Mouse (Mus musculus) telencephalon, adult 2 months (tissue): ENCODE measurements around the gene Mbd6.
A peak's percentile ranks its signal among the peaks of the same experiment; 100 is the strongest.
"Not testable (repeated sequence)": the region's sequence is repeated elsewhere in the genome, so short reads cannot be mapped to it uniquely, and the experiment has no call there.

Experiments
- DNase-seq: peaks from one replicate; pipeline ENCODE4 v3.0.0-alpha.2; 2011; ENCODE audit warnings: low read depth, low spot score

The Mbd6 gene

GRCm38 (mm10) chr10:127313516-127313915, 24.7 kb upstream of the Mbd6 start:
- not testable (repeated sequence) for DNase-seq

GRCm38 (mm10) chr10:127312858-127313257, 24.0 kb upstream of the Mbd6 start:
- DNase-seq = no peak

DNA sequence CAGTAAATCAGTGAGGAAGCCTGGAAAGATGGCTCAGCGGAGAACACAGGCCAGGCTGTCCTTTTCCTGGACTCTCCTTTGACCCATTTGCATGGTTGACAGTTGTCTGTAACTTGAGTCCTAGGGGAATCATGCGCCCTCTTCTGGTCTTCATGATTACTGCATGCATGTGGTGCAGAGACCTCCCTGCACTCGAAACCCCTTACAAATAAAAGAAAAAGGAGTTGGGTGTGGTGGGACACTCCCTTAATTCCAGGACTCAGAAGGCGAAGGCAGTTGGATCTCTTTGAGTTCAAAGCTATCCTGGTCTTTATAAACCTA, 23.5 kb upstream of the Mbd6 start:
- DNase-seq = peak; percentile 54

- peak; percentile 97 for DNase-seq
These were observed 22.9 kb upstream of the Mbd6 start, which contains the start of gene Mars for GRCm38 (mm10) chr10:127311476-127312355. TSS of gene Mars (minus strand) at chr10:127311786.

GRCm38 (mm10) chr10:127310523-127311475, 22.0 kb upstream of the Mbd6 start:
- DNase-seq = no peak

DNA sequence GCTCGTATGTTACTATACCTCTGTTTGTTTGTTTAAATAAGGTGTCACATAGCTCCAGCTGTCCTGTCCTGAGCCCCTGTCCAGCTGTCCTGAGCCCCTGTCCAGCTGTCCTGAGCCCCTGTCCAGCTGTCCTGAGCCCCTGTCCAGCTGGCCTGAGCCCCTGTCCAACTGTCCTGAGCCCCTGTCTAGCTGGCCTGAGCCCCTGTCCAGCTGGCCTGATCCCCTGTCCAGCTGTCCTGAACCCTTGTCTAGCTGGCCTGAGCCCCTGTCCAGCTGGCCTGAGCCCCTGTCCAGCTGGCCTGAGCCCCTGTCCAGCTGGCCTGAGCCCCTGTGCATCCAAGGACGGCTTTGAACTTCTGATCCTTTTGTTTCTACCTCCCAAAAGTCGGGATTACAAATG, 20.3 kb upstream of the Mbd6 start:
- not testable (repeated sequence) for DNase-seq

DNA sequence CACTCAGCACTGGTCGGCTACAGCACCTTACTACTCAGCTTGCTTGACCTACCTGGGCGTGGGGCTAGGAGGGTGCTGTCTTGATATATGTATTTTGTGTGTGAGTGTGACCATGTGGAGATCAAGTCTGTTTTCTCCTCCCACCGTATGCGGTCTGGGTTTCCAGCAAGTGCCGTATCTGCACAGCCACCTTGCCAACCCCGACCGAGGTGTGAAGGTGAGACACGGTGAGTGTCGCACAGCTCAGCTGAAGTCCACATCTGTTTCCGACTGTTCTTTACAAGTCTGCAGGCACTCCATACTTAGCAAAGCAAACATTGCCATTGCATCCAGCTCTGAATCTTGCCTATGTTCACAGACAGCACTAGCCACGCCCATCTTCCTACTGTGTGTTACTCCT, 14.3 kb upstream of the Mbd6 start:
- DNase-seq = no peak

DNA sequence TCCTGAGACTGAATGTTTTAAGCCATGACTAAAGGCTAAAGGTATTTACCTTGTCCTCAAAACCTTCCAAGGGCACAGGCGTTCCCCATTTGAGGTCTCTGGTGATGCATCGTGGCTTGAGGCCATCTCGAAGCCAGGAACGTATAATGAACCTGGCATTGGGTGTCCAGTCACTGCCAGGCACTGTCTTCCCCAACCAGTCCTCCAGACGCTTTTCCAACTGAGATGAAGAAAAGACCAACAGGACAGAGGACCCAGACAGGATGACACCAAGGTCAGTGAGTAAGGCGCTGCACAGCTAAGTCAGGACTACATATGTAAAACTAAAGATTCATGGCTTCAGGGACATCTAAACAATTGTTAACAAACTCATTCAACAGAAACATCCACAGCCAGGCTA, 11.5 kb upstream of the Mbd6 start:
- no peak for DNase-seq

GRCm38 (mm10) chr10:127297015-127297871, 8.4 kb upstream of the Mbd6 start:
- no peak for DNase-seq

GRCm38 (mm10) chr10:127295986-127296794, 7.4 kb upstream of the Mbd6 start:
- no peak for DNase-seq

- DNase-seq = no peak
These were observed 6.2 kb upstream of the Mbd6 start for GRCm38 (mm10) chr10:127294895-127295510.

DNA sequence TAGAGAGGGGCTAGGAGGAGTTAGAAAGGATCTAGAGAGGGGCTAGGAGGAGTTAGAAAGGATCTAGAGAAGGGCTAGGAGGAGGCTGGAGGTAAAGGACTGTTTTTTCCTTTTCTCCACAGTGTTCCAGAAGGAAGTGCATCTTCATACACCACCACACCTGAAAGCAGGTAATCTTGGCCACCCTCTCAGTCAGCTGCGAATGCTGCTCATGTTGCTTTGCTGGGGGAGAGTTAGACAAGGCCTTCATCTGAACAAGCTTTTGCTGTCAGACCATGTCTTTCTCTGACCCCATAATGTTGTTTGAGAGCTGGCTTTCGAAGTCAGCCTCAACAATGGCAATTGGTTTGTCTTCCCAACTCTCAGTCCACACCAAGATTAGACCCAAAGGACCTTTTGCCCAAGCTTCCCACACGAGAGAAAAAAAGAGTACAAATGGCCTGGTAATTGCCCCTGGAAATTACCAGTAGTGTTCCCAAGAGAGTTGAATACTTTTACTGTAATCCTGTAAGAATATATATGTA, 4.8 kb upstream of the Mbd6 start:
- no peak for DNase-seq

DNA sequence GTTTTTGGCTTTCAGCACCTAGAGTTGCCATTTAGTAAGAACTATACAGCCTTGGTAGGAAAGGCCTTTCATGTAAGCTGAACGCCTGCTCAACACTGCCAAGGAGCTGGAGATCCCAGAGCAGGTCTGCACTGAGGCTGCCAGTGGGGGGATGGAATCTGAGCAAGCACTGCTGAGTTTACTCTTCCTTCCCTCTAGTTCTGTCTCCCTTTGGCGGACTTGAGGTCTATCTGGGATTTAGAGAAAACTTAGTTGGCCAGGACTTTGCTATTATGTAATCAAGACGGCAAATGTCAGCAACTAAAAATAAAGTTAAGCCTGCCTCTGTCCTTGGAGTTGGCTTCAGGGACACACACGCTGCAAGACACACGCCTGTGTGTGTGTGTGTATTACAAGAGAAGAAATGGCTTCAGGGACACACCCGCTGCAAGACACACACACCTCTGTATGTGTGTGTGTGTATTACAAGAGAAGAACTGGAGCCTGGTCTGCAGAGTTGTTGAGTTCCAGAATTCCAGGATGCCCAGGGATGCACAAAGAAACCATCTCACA, 4.2 kb upstream of the Mbd6 start:
- peak; percentile 42 for DNase-seq

GRCm38 (mm10) chr10:127291881-127292638, 3.2 kb upstream of the Mbd6 start:
- DNase-seq = no peak

- DNase-seq = peak; percentile 21
These were observed 2.4 kb upstream of the Mbd6 start for GRCm38 (mm10) chr10:127290930-127291880.

- peak; percentile 99 for DNase-seq
These were observed 1.6 kb upstream of the Mbd6 start for GRCm38 (mm10) chr10:127290307-127290929.

GRCm38 (mm10) chr10:127289573-127290191, 864 bp upstream of the Mbd6 start:
- DNase-seq = peak; percentile 52
